Mouse (Mus musculus): Measurements from ENCODE around the gene Hs6st2. TPM values are rescaled to one million over a fixed set of nuclear protein-coding genes. Genes with fewer than 3 reads are reported as not detected.

The Hs6st2 gene
- polyA plus RNA-seq, 2 experiments, result 0.39 to 0.86 TPM

DNA sequence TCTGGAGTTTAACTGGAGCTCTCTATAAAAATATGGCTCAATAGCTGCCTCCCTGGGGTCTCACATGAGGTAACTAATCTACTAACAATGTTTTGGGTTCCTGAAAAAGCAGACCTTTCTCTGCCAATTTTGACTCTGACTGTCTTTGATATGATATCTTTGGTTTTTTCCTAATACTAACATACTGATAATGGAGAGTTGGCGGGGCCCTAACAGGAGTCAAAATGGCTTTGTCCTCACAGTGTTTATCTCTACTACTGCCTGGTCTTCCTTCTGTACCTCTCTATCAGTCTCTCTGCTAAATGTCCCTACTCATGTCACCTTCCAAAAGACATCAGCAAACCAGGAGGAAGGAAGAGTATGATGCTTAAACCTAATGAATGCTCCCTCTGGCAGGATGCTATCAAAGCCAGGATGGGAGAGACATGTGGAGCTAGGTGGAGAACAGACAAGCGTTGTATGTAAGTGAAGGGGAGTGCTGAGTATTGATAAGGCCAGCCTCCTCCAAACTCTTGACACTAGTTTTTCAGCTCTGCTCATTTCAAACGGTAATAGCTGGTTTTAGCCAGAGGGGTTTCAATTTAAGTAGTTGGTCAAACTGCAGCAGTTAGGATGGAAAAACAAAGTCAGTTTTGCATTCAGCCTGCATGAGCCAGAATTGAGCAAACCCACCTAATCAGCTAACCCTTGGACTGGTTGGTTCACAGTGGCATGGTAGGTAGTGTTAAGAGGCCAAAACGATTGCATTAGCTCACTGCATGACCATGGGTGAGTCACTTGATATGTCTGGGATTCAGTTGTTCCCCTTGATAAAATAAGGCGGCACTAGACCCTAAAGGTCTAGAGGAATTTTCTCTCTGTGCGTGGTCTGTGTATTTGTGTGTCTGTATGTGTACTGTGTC lies 4.6 kb upstream of the Hs6st2 start:
- 28% methylated on average over 6 of the region's 6 CpGs for WGBS (ENCODE audit: insufficient replicate concordance)
- peaks cover 12% of the 10 kb centered on the region for H3K27me3 ChIP-seq (ENCODE audit: control insufficient read depth, insufficient read depth, low read length)
- no peak for DNase-seq (ENCODE audit: low read depth in 3 of 3, low spot score in 3 of 3)

GRCm38 (mm10) chrX:51684336-51685056 lies 2.8 kb upstream of the Hs6st2 start:
- no peak for ATAC-seq (ENCODE audit: insufficient read depth)
- Histone ChIP-seq H3K4me1 (replicated peaks; ENCODE audit: control insufficient read depth in 2 of 2, insufficient read depth in 2 of 2, low read length in 1 of 2) (peaks cover 0 to 11% of the 10 kb centered on the region in 2 experiments; a peak in 2 of 4 replicates), H3K36me3 (replicated peaks; ENCODE audit: control insufficient read depth, insufficient read depth, low read depth) (no peaks in the 10 kb centered on the region), H3K4me3 (ENCODE audit: insufficient read depth in 1 of 2, low read depth in 2 of 2, low read length in 2 of 2) (no peak overlapping the region), H3K9me3 (ENCODE audit: control insufficient read depth, low read length) (no peaks in the 10 kb centered on the region), H3K9ac (replicated peaks) (no peak overlapping the region), H3K27me3 (ENCODE audit: control insufficient read depth, insufficient read depth, low read length) (peaks cover 30% of the 10 kb centered on the region), H3K4me2 (ENCODE audit: low read depth) (no peak overlapping the region), H3K27ac (no peak overlapping the region)
- 48% methylated on average over 3 of the region's 3 CpGs for WGBS (ENCODE audit: insufficient replicate concordance)
- TF ChIP-seq EP300 (IDR thresholded peaks at IDR 0.05; ENCODE audit: low read depth) (no peak), CTCF (IDR thresholded peaks at IDR 0.05; ENCODE audit: low read depth) (no peak)
- no peak for DNase-seq (ENCODE audit: low read depth in 3 of 3, low spot score in 3 of 3)

More for the DNA sequence above, 4.6 kb upstream of the Hs6st2 start:
- no peaks in the 10 kb centered on the region for H3K36me3 ChIP-seq (replicated peaks; ENCODE audit: control insufficient read depth, insufficient read depth, low read depth)
- no peak overlapping the region for H3K4me3 ChIP-seq (ENCODE audit: insufficient read depth in 1 of 2, low read depth in 2 of 2, low read length in 2 of 2)
- H3K9ac ChIP-seq (replicated peaks), result no peak overlapping the region
- H3K27ac ChIP-seq, result no peak overlapping the region
- H3K4me1 ChIP-seq (replicated peaks; ENCODE audit: control insufficient read depth in 2 of 2, insufficient read depth in 2 of 2, low read length in 1 of 2), result peaks cover 0 to 11% of the 10 kb centered on the region in 2 experiments; a peak in 2 of 4 replicates
- no peak overlapping the region for H3K4me2 ChIP-seq (ENCODE audit: low read depth)
- peak; percentile 72; the same call in 1 of the 2 replicates for ATAC-seq (ENCODE audit: insufficient read depth)
- no peaks in the 10 kb centered on the region for H3K9me3 ChIP-seq (ENCODE audit: control insufficient read depth, low read length)
- TF ChIP-seq EP300 (IDR thresholded peaks at IDR 0.05; ENCODE audit: low read depth) (no peak), CTCF (IDR thresholded peaks at IDR 0.05; ENCODE audit: low read depth) (no peak)

GRCm38 (mm10) chrX:51681170-51681667 lies 437 bp downstream of the Hs6st2 start:
- WGBS (ENCODE audit: insufficient replicate concordance), result 19% methylated on average over 40 of the region's 43 CpGs
- H3K9me3 ChIP-seq (ENCODE audit: control insufficient read depth, low read length), result no peaks in the 10 kb centered on the region
- H3K27ac ChIP-seq, result no peak overlapping the region
- ATAC-seq (ENCODE audit: insufficient read depth) (no peak), DNase-seq (ENCODE audit: low read depth in 3 of 3, low spot score in 3 of 3) (no peak)
- H3K9ac ChIP-seq (replicated peaks), result no peak overlapping the region
- H3K27me3 ChIP-seq (ENCODE audit: control insufficient read depth, insufficient read depth, low read length), result peaks cover 34% of the 10 kb centered on the region
- TF ChIP-seq EP300 (IDR thresholded peaks at IDR 0.05; ENCODE audit: low read depth) (no peak), CTCF (IDR thresholded peaks at IDR 0.05; ENCODE audit: low read depth) (no peak)
- peak overlapping the region; percentile 41 for H3K4me2 ChIP-seq (ENCODE audit: low read depth)
- H3K4me3 ChIP-seq (ENCODE audit: insufficient read depth in 1 of 2, low read depth in 2 of 2, low read length in 2 of 2), result peak overlapping the region in 1 of 2 experiments; percentile 27; a peak in 2 of 4 replicates
- no peaks in the 10 kb centered on the region for H3K36me3 ChIP-seq (replicated peaks; ENCODE audit: control insufficient read depth, insufficient read depth, low read depth)
- H3K4me1 ChIP-seq (replicated peaks; ENCODE audit: control insufficient read depth in 2 of 2, insufficient read depth in 2 of 2, low read length in 1 of 2), result peaks cover 0 to 5% of the 10 kb centered on the region in 2 experiments; a peak in 2 of 4 replicates

GRCm38 (mm10) chrX:51680428-51681169 lies 1.1 kb downstream of the Hs6st2 start:
- ATAC-seq (ENCODE audit: insufficient read depth) (no peak), DNase-seq (ENCODE audit: low read depth in 3 of 3, low spot score in 3 of 3) (no peak)
- Histone ChIP-seq H3K9ac (replicated peaks) (no peak overlapping the region), H3K4me1 (replicated peaks; ENCODE audit: control insufficient read depth in 2 of 2, insufficient read depth in 2 of 2, low read length in 1 of 2) (peaks cover 0 to 1% of the 10 kb centered on the region in 2 experiments; a peak in 1 of 4 replicates), H3K27me3 (ENCODE audit: control insufficient read depth, insufficient read depth, low read length) (peaks cover 34% of the 10 kb centered on the region), H3K27ac (no peak overlapping the region), H3K4me2 (ENCODE audit: low read depth) (peak overlapping the region; percentile 41), H3K4me3 (ENCODE audit: insufficient read depth in 1 of 2, low read depth in 2 of 2, low read length in 2 of 2) (peak overlapping the region; percentile 21 to 27), H3K36me3 (replicated peaks; ENCODE audit: control insufficient read depth, insufficient read depth, low read depth) (no peaks in the 10 kb centered on the region), H3K9me3 (ENCODE audit: control insufficient read depth, low read length) (no peaks in the 10 kb centered on the region)
- 19% methylated on average over 68 of the region's 70 CpGs for WGBS (ENCODE audit: insufficient replicate concordance)
- no peak for TF ChIP-seq CTCF (IDR thresholded peaks at IDR 0.05; ENCODE audit: low read depth)
- no peak for TF ChIP-seq EP300 (IDR thresholded peaks at IDR 0.05; ENCODE audit: low read depth)
